Mouse (Mus musculus): ENCODE data around the gene Lnpep. TPM values are rescaled to one million over a fixed set of nuclear protein-coding genes. Genes with fewer than 3 reads are reported as not detected.

The Lnpep gene
- polyA plus RNA-seq, 1 experiment from 2014 or later, result 8.0 TPM

Other genes with a start within 250 kb of the Lnpep start
- gene Lix1, start 222.4 kb downstream of the Lnpep start, polyA plus RNA-seq (2015; fragmentation: Nextera tagmentation; extraction: Ambion mirVana), result 10.2 and 12.4 TPM in 2 replicates
- 0.05 TPM in 1 of 2 replicates, not detected in the other for gene Vmn2r90, start 78.7 kb upstream of the Lnpep start, polyA plus RNA-seq (2015; fragmentation: Nextera tagmentation; extraction: Ambion mirVana)
- gene Spaca6, start 202.1 kb upstream of the Lnpep start, polyA plus RNA-seq (2015; fragmentation: Nextera tagmentation; extraction: Ambion mirVana), result 25.5 and 28.3 TPM in 2 replicates
- gene Has1, start 230.2 kb upstream of the Lnpep start, polyA plus RNA-seq (2015; fragmentation: Nextera tagmentation; extraction: Ambion mirVana), result 1.1 TPM in 2 replicates

All from hindbrain, embryonic 15.5 days (tissue).